21 mouse cellular contexts compared by ENCODE assay signal in the genomic region with DNA sequence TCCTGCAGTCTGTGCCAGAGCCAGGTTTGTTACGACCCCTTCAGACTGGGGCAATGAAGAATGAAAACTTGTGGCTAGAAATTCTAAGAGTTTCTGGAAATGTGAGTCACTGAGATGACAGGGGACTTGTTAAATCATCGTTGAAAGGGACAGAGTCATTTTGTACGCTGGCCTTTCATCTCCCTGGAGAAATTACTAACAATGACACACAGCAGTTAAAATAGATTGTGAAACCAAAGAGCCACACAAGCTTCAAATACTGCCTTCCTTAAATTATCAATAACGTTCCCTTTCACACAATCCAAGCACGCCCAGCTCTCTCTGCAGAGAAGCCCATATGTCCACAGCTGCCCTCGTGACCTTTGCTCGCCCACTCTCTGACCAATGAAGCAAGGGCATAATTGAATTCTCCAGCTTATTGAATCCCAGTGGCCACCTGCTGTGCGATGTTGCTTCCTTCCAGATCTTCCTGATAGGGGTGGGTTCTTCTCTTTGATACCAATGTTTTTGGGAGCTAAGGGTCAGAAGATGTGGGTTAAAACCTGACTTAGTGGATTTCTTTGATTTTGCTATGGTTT. TPM values are rescaled to one million over a fixed set of nuclear protein-coding genes. Genes with fewer than 3 reads are reported as not detected.
DNase-seq lines count a peak whose midpoint lies in the region; ATAC-seq and TF ChIP-seq lines count a peak whose summit lies in the region.
"Had no signal": no experiment of that assay in that cellular context is flagged by ENCODE, and none has a peak within 500 bp of the region (broad histone marks: within the 10 kb centered on the region; RNA-seq: fewer than 3 reads in every experiment).

No protein-coding gene starts in this region.

- H3K4me3 ChIP-seq in hindbrain, embryonic 12.5 days = no peak overlapping the region
- no peak overlapping the region for H3K4me3 ChIP-seq in hindbrain, embryonic 14.5 days (replicated peaks; ENCODE audit: low read length)
- H3K4me3 ChIP-seq in embryonic fibroblast, embryonic 13.5 days (ENCODE audit: insufficient read depth, low read length) = no peak overlapping the region
- H3K4me3 ChIP-seq: midbrain, embryonic 13.5 days; neural tube, embryonic 13.5 days had no signal

- H3K9me3 ChIP-seq in hindbrain, embryonic 12.5 days (replicated peaks) = no peaks in the 10 kb centered on the region
- no peaks in the 10 kb centered on the region for H3K9me3 ChIP-seq in hindbrain, embryonic 14.5 days (ENCODE audit: control insufficient read depth, low read length)
- H3K9me3 ChIP-seq: midbrain, embryonic 13.5 days; neural tube, embryonic 13.5 days had no signal

- TF ChIP-seq POLR2A in embryonic fibroblast, embryonic 13.5 days (IDR thresholded peaks at IDR 0.05; ENCODE audit: low read depth, low read length) = no peak

- H3K27ac ChIP-seq in hindbrain, embryonic 12.5 days = no peak overlapping the region
- H3K27ac ChIP-seq in hindbrain, embryonic 14.5 days = no peak overlapping the region
- 0 out of 2 replicates have a peak overlapping the region, but pooled peaks have one; percentile 20 for H3K27ac ChIP-seq in embryonic fibroblast, embryonic 13.5 days (ENCODE audit: insufficient read depth, low read length)
- H3K27ac ChIP-seq: midbrain, embryonic 13.5 days; neural tube, embryonic 13.5 days had no signal

- no peak overlapping the region for H3K4me2 ChIP-seq in hindbrain, embryonic 12.5 days (replicated peaks)
- no peak overlapping the region for H3K4me2 ChIP-seq in hindbrain, embryonic 14.5 days (replicated peaks)
- H3K4me2 ChIP-seq: lung, embryonic 14.5 days; midbrain, embryonic 13.5 days; neural tube, embryonic 13.5 days had no signal

- peaks cover 9% of the 10 kb centered on the region for H3K4me1 ChIP-seq in hindbrain, embryonic 12.5 days
- 0 out of 2 replicates have a peak, but pooled peaks cover 3% of the 10 kb centered on the region for H3K4me1 ChIP-seq in hindbrain, embryonic 14.5 days (replicated peaks; ENCODE audit: control insufficient read depth, insufficient read depth, low read length)
- peaks cover 7% of the 10 kb centered on the region; the same call in 1 of the 2 replicates for H3K4me1 ChIP-seq in embryonic fibroblast, embryonic 13.5 days (ENCODE audit: control insufficient read depth, insufficient read depth, low read length)

- H3K9ac ChIP-seq in hindbrain, embryonic 12.5 days = peak overlapping the region; percentile 18; the same call in 1 of the 2 replicates
- H3K9ac ChIP-seq in hindbrain, embryonic 14.5 days = no peak overlapping the region
- H3K9ac ChIP-seq: lung, embryonic 14.5 days; midbrain, embryonic 13.5 days; neural tube, embryonic 13.5 days had no signal

- ATAC-seq in hindbrain, embryonic 12.5 days (ENCODE audit: low FRiP score) = no peak
- ATAC-seq in hindbrain, embryonic 14.5 days (ENCODE audit: low FRiP score) = no peak
- ATAC-seq: midbrain, embryonic 13.5 days had no signal

- TF ChIP-seq CTCF in embryonic fibroblast, embryonic 13.5 days (IDR thresholded peaks at IDR 0.05; ENCODE audit: borderline replicate concordance, insufficient read depth, low read length) = no peak

- WGBS in hindbrain, embryonic 12.5 days = 19% methylated on average over 8 of the region's 8 CpGs
- WGBS in hindbrain, embryonic 14.5 days = 17% methylated on average over 8 of the region's 8 CpGs

- DNase-seq in hindbrain, embryonic 14.5 days (ENCODE audit: low spot score) = no peak
- DNase-seq in 3T3-L1 (ENCODE audit: low read depth, low spot score) = peak; percentile 40
- peak; percentile 74 for DNase-seq in MN1 (ENCODE audit: low spot score)
- no peak for DNase-seq in c-Kit-positive CD71-positive TER-119-positive erythroid progenitor cells, embryonic 14.5 days (ENCODE audit: low spot score)
- no peak for DNase-seq in adipocyte (ENCODE audit: low spot score)
- no peak for DNase-seq in cerebellum, adult 18-20 months
- DNase-seq: cerebellum, adult 11 months; gastrocnemius, postnatal 25 days; kidney, adult 2 months; kidney, postnatal 25 days; lung, embryonic 14.5 days; lung, postnatal 4 days; right cerebral cortex, postnatal 4 days; thymus, postnatal 4 days had no signal

- no peaks in the 10 kb centered on the region for H3K27me3 ChIP-seq in hindbrain, embryonic 12.5 days
- H3K27me3 ChIP-seq in hindbrain, embryonic 14.5 days (ENCODE audit: control insufficient read depth, insufficient read depth, low read length) = no peaks in the 10 kb centered on the region
- H3K27me3 ChIP-seq: midbrain, embryonic 13.5 days; neural tube, embryonic 13.5 days had no signal

- H3K36me3 ChIP-seq in hindbrain, embryonic 12.5 days = no peaks in the 10 kb centered on the region
- no peaks in the 10 kb centered on the region for H3K36me3 ChIP-seq in hindbrain, embryonic 14.5 days (replicated peaks; ENCODE audit: control insufficient read depth, insufficient read depth)
- H3K36me3 ChIP-seq: midbrain, embryonic 13.5 days; neural tube, embryonic 13.5 days had no signal

RNA-seq across cellular contexts. Expression of gene Atg4a-ps, which starts 5.6 kb away (rescaled TPM):
- polyA plus RNA-seq in hindbrain, embryonic 12.5 days (2016; fragmentation: Nextera tagmentation; extraction: Ambion mirVana) = not detected in 2 replicates
- polyA plus RNA-seq in hindbrain, embryonic 14.5 days (2014; fragmentation: Nextera tagmentation; extraction: Ambion mirVana) = 0.11 and 0.16 TPM in 2 replicates
- 3.7 and 4.0 TPM in 2 replicates for polyA plus RNA-seq in embryonic fibroblast, embryonic 13.5 days (2011; ENCODE audit: insufficient read length, low read depth, missing spikeins)
- polyA plus RNA-seq: forebrain, embryonic 11.5 days; kidney, adult 2 months; liver, adult 2 months; testis, adult 2 months had no signal

Comparison
In these comparisons a context has a peak if more than half of its experiments do, and no peak if none do; other contexts are left out.
1. DNase-seq: peak in 3T3-L1 (single experiment) and MN1 (single experiment); none in hindbrain, embryonic 14.5 days (single experiment), c-Kit-positive CD71-positive TER-119-positive erythroid progenitor cells, embryonic 14.5 days (single experiment), adipocyte (single experiment) and cerebellum, adult 18-20 months (0 of 2).